Comparison of ENCODE assay signal across 35 mouse cellular contexts in the genomic region with DNA sequence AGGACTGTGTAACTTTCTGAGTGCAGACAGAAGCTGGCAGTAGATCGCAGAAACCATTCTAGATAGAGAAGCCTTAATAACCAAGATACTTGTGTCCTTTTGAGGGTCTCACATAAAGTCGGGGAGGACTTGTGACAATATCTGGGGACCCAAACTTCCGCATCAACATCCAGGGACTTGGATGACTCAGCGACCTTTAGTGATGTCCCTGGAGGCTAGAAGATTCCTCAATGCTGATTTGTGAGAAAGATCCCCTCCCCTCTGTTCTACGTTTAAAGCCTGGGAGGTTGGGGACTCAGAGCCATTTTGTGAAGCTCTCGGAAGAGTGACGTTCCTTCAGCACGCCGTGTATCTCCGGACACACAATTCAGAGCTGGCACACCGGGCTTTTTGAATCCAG. TPM values are rescaled to one million over a fixed set of nuclear protein-coding genes. Genes with fewer than 3 reads are reported as not detected.
"Had no signal": no experiment of that assay in that cellular context is flagged by ENCODE, and none has a peak within 500 bp of the region (broad histone marks: within the 10 kb centered on the region; RNA-seq: fewer than 3 reads in every experiment).

A gene (plus strand): TSS at position 301 of the 400 bp plus-strand sequence.

- H3K9me3 ChIP-seq: embryonic facial prominence, embryonic 10.5 days; embryonic facial prominence, embryonic 12.5 days; embryonic facial prominence, embryonic 13.5 days; embryonic facial prominence, embryonic 15.5 days; forebrain, embryonic 10.5 days; forebrain, embryonic 12.5 days; forebrain, embryonic 13.5 days; forebrain, embryonic 15.5 days had no signal

- H3K4me2 ChIP-seq: embryonic facial prominence, embryonic 12.5 days; embryonic facial prominence, embryonic 13.5 days; embryonic facial prominence, embryonic 15.5 days; forebrain, embryonic 12.5 days; forebrain, embryonic 13.5 days; forebrain, embryonic 15.5 days had no signal

- H3K36me3 ChIP-seq: embryonic facial prominence, embryonic 10.5 days; embryonic facial prominence, embryonic 12.5 days; embryonic facial prominence, embryonic 13.5 days; embryonic facial prominence, embryonic 15.5 days; forebrain, embryonic 10.5 days; forebrain, embryonic 12.5 days; forebrain, embryonic 15.5 days had no signal

- H3K9ac ChIP-seq: embryonic facial prominence, embryonic 12.5 days; embryonic facial prominence, embryonic 13.5 days; embryonic facial prominence, embryonic 15.5 days; forebrain, embryonic 12.5 days; forebrain, embryonic 13.5 days; forebrain, embryonic 15.5 days; forebrain, postnatal 0 days had no signal

- DNase-seq: cerebellum, adult 9-10 months; cerebellum, adult 9-11 months; cerebellum, postnatal 10 days; cerebellum, postnatal 14 days; cerebellum, postnatal 25 days; cerebellum, postnatal 36 days; embryo, embryonic 11 days; forebrain, postnatal 0 days; gastrocnemius, adult 2 months; gastrocnemius, postnatal 10 days; gastrocnemius, postnatal 14 days; gastrocnemius, postnatal 25 days; gastrocnemius, postnatal 36 days; heart, adult 11 months; heart, adult 18-20 months; heart, adult 2 months had no signal

- H3K4me1 ChIP-seq: embryonic facial prominence, embryonic 10.5 days; embryonic facial prominence, embryonic 12.5 days; embryonic facial prominence, embryonic 13.5 days; embryonic facial prominence, embryonic 15.5 days; forebrain, embryonic 10.5 days; forebrain, embryonic 12.5 days; forebrain, embryonic 13.5 days; forebrain, embryonic 15.5 days had no signal

- H3K27me3 ChIP-seq: embryonic facial prominence, embryonic 12.5 days; embryonic facial prominence, embryonic 13.5 days; embryonic facial prominence, embryonic 15.5 days; forebrain, embryonic 12.5 days; forebrain, embryonic 13.5 days; forebrain, embryonic 15.5 days had no signal

- H3K27ac ChIP-seq: embryonic facial prominence, embryonic 10.5 days; embryonic facial prominence, embryonic 12.5 days; embryonic facial prominence, embryonic 13.5 days; embryonic facial prominence, embryonic 15.5 days; forebrain, embryonic 10.5 days; forebrain, embryonic 12.5 days; forebrain, embryonic 13.5 days; forebrain, embryonic 15.5 days; gastrocnemius, adult 2 months; heart, adult 2 months had no signal

- ATAC-seq: forebrain, embryonic 13.5 days; forebrain, embryonic 14.5 days; forebrain, embryonic 15.5 days; forebrain, embryonic 16.5 days; forebrain, postnatal 0 days had no signal

- H3K4me3 ChIP-seq: embryonic facial prominence, embryonic 10.5 days; embryonic facial prominence, embryonic 12.5 days; embryonic facial prominence, embryonic 13.5 days; embryonic facial prominence, embryonic 15.5 days; erythroblast, embryonic 14.5 days; forebrain, embryonic 10.5 days; forebrain, embryonic 12.5 days; forebrain, embryonic 13.5 days; forebrain, embryonic 15.5 days; gastrocnemius, adult 2 months; heart, adult 2 months had no signal

RNA-seq across cellular contexts. Expression of the gene that starts here (rescaled TPM):
- total RNA-seq: common myeloid progenitor, adult 5-6 weeks; forebrain, postnatal 0 days; gastrocnemius, adult 18-20 months; gastrocnemius, adult 2 months; gastrocnemius, adult 8-10 months; gastrocnemius, postnatal 10 days; gastrocnemius, postnatal 14 days; gastrocnemius, postnatal 25 days; gastrocnemius, postnatal 36 days; gastrocnemius, postnatal 4 days; granulocyte monocyte progenitor cell, adult 5-6 weeks; heart, adult 18-20 months; heart, adult 2 months; heart, adult 8-10 months had no signal
- polyA plus RNA-seq: cortical plate, adult 2 months; erythroblast, embryonic 14.5 days; forebrain, embryonic 13.5 days; forebrain, embryonic 14.5 days; forebrain, embryonic 15.5 days; forebrain, embryonic 16.5 days; forebrain, postnatal 0 days; gonadal fat pad, adult 2 months; heart, adult 2 months had no signal
